Mouse (Mus musculus): Measurements from ENCODE around the gene Apol7a.

The Apol7a gene

GRCm38 (mm10) chr15:77370588-77370987 is 28.3 kb downstream of the Apol7a start:
- DNase-seq = no peak

GRCm38 (mm10) chr15:77369981-77370380 is 28.9 kb downstream of the Apol7a start:
- no peak for DNase-seq

GRCm38 (mm10) chr15:77368818-77369320 is 30.0 kb downstream of the Apol7a start:
- DNase-seq = no peak

GRCm38 (mm10) chr15:77368148-77368547 is 30.8 kb downstream of the Apol7a start:
- DNase-seq = peak; percentile 98

GRCm38 (mm10) chr15:77367504-77367903 is 31.4 kb downstream of the Apol7a start:
- no peak for DNase-seq

GRCm38 (mm10) chr15:77366706-77367484 is 32.0 kb downstream of the Apol7a start:
- DNase-seq = peak; percentile 90

GRCm38 (mm10) chr15:77365700-77366570 is 33.0 kb downstream of the Apol7a start:
- no peak for DNase-seq

- peak; percentile 53 for DNase-seq
These were observed 34.9 kb downstream of the Apol7a start for GRCm38 (mm10) chr15:77364026-77364425.

- DNase-seq = no peak
These were observed 35.3 kb downstream of the Apol7a start for GRCm38 (mm10) chr15:77363578-77363977.

GRCm38 (mm10) chr15:77362952-77363351 is 36.0 kb downstream of the Apol7a start:
- no peak for DNase-seq

GRCm38 (mm10) chr15:77359905-77360304 is 39.0 kb downstream of the Apol7a start:
- no peak for DNase-seq

GRCm38 (mm10) chr15:77359486-77359885 is 39.4 kb downstream of the Apol7a start:
- peak; percentile 56 for DNase-seq

- DNase-seq = no peak
These were observed 39.8 kb downstream of the Apol7a start for GRCm38 (mm10) chr15:77359084-77359483.

- DNase-seq = peak; percentile 91
These were observed 40.4 kb downstream of the Apol7a start for GRCm38 (mm10) chr15:77358320-77359040.

- DNase-seq = no peak
These were observed 42.6 kb downstream of the Apol7a start for GRCm38 (mm10) chr15:77356248-77356810.

GRCm38 (mm10) chr15:77354848-77355551 is 43.9 kb downstream of the Apol7a start:
- no peak for DNase-seq

GRCm38 (mm10) chr15:77354496-77354847 is 44.4 kb downstream of the Apol7a start:
- no peak for DNase-seq

GRCm38 (mm10) chr15:77353764-77354163 is 45.1 kb downstream of the Apol7a start:
- no peak for DNase-seq

- DNase-seq = no peak
These were observed 46.0 kb downstream of the Apol7a start for GRCm38 (mm10) chr15:77352863-77353262.

GRCm38 (mm10) chr15:77350117-77350516 is 48.8 kb downstream of the Apol7a start:
- DNase-seq = no peak

GRCm38 (mm10) chr15:77348146-77348545 is 50.8 kb downstream of the Apol7a start:
- DNase-seq = no peak

Data from lung, postnatal 36 days (tissue).